Mouse (Mus musculus): ENCODE data around the gene Klhl13.

DNA sequence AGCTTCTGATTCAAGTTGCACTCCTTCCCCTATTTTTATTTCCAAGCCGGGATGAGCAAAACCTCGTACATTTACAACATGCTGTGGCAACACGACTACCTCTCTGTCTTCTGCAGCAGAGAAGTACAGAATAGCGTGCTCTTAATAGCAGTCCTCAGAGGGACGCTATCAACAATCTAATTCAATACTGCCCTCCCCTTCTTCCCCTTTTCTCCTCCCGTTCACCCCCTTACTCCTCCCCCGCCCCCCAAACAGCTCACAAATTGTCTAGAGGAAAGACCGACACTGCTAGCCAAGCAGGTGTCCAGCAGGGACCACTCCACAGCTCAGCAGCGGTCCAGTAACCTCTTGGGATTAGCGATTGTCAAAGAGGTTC lies 79.5 kb downstream of the Klhl13 start:
- TF ChIP-seq CTCF (IDR thresholded peaks at IDR 0.05; ENCODE audit: control insufficient read depth, insufficient read depth, insufficient replicate concordance, low read depth, low read length): no peak
- TF ChIP-seq POLR2A (IDR thresholded peaks at IDR 0.05; ENCODE audit: control insufficient read depth, low read depth, low read length): no peak
